Comparison of ENCODE assay signal across 8 mouse cellular contexts in genomic region chr9:103692699-103693098, GRCm38 (mm10).
DNase-seq lines count a peak whose midpoint lies in the region; ATAC-seq and TF ChIP-seq lines count a peak whose summit lies in the region.

No protein-coding gene starts in this region.

- 42% methylated on average over 4 of the region's 4 CpGs for WGBS in heart, embryonic 10.5 days
- WGBS in embryonic facial prominence, embryonic 11.5 days, result 37% methylated on average over 4 of the region's 4 CpGs
- WGBS in hindbrain, postnatal 0 days, result 38% methylated on average over 4 of the region's 4 CpGs
- WGBS in limb, embryonic 14.5 days, result 28% methylated on average over 4 of the region's 4 CpGs

- no peak for DNase-seq in heart, embryonic 10.5 days (ENCODE audit: low spot score)
- no peak for DNase-seq in heart, postnatal 36 days
- peak; percentile 83 for DNase-seq in embryonic facial prominence, embryonic 11.5 days (ENCODE audit: low spot score)
- peak; percentile 85 for DNase-seq in hindbrain, postnatal 0 days (ENCODE audit: low spot score)
- DNase-seq in limb, embryonic 14.5 days (ENCODE audit: low spot score), result peak; percentile 89
- no peak for DNase-seq in lung, postnatal 14 days
- no peak for DNase-seq in spleen, postnatal 10 days (ENCODE audit: low spot score in 2 of 2)
- no peak for DNase-seq in urinary bladder, postnatal 25 days (ENCODE audit: low spot score)

- no peak overlapping the region for H3K4me2 ChIP-seq in embryonic facial prominence, embryonic 11.5 days (ENCODE audit: low read depth, low read length)
- no peak overlapping the region for H3K4me2 ChIP-seq in hindbrain, postnatal 0 days (ENCODE audit: low read depth, low read length)
- no peak overlapping the region for H3K4me2 ChIP-seq in limb, embryonic 14.5 days (replicated peaks; ENCODE audit: low read depth, low read length, severe bottlenecking)

- H3K9me3 ChIP-seq in heart, embryonic 10.5 days, result no peaks in the 10 kb centered on the region
- no peaks in the 10 kb centered on the region for H3K9me3 ChIP-seq in embryonic facial prominence, embryonic 11.5 days (replicated peaks; ENCODE audit: control insufficient read depth, low read length)
- no peaks in the 10 kb centered on the region for H3K9me3 ChIP-seq in hindbrain, postnatal 0 days (ENCODE audit: low read length)
- H3K9me3 ChIP-seq in limb, embryonic 14.5 days (ENCODE audit: control insufficient read depth, low read length), result no peaks in the 10 kb centered on the region

- H3K4me3 ChIP-seq in heart, embryonic 10.5 days, result no peak overlapping the region
- no peak overlapping the region for H3K4me3 ChIP-seq in embryonic facial prominence, embryonic 11.5 days (ENCODE audit: low read depth, low read length)
- H3K4me3 ChIP-seq in hindbrain, postnatal 0 days (ENCODE audit: low read length), result no peak overlapping the region
- H3K4me3 ChIP-seq in limb, embryonic 14.5 days (replicated peaks; ENCODE audit: low read length), result no peak overlapping the region

- intact Hi-C loops in heart, postnatal 36 days (cut with DNase I), result no loop called here

- TF ChIP-seq POLR2A in limb, embryonic 14.5 days (IDR thresholded peaks at IDR 0.05; ENCODE audit: borderline replicate concordance, extremely low read depth, insufficient read depth, insufficient read length), result no peak

- no peak overlapping the region for H3K9ac ChIP-seq in embryonic facial prominence, embryonic 11.5 days (replicated peaks; ENCODE audit: low read length)
- H3K9ac ChIP-seq in hindbrain, postnatal 0 days (replicated peaks; ENCODE audit: low read length), result no peak overlapping the region
- no peak overlapping the region for H3K9ac ChIP-seq in limb, embryonic 14.5 days (ENCODE audit: low read depth, low read length, severe bottlenecking)

- H3K27ac ChIP-seq in heart, embryonic 10.5 days, result peak overlapping the region; percentile 75
- no peak overlapping the region for H3K27ac ChIP-seq in embryonic facial prominence, embryonic 11.5 days (replicated peaks; ENCODE audit: low read depth, low read length)
- H3K27ac ChIP-seq in hindbrain, postnatal 0 days, result no peak overlapping the region
- no peak overlapping the region for H3K27ac ChIP-seq in limb, embryonic 14.5 days (replicated peaks; ENCODE audit: low read depth, low read length)

- TF ChIP-seq CTCF in hindbrain, postnatal 0 days (IDR thresholded peaks at IDR 0.05; ENCODE audit: low read depth), result no peak

- peaks cover 69% of the 10 kb centered on the region for H3K4me1 ChIP-seq in heart, embryonic 10.5 days
- H3K4me1 ChIP-seq in embryonic facial prominence, embryonic 11.5 days (ENCODE audit: control insufficient read depth, insufficient read depth, low read length), result no peaks in the 10 kb centered on the region
- H3K4me1 ChIP-seq in hindbrain, postnatal 0 days (ENCODE audit: insufficient read depth, low read length), result peaks cover 13% of the 10 kb centered on the region
- H3K4me1 ChIP-seq in limb, embryonic 14.5 days (ENCODE audit: control insufficient read depth, insufficient read depth, low read length), result peaks cover 18% of the 10 kb centered on the region

- peak; percentile 59 for ATAC-seq in embryonic facial prominence, embryonic 11.5 days (replicated peaks; ENCODE audit: insufficient number of reproducible peaks, low FRiP score, low TSS enrichment, low read depth)
- ATAC-seq in hindbrain, postnatal 0 days, result peak; percentile 70; the same call in 1 of the 2 replicates
- ATAC-seq in limb, embryonic 14.5 days (ENCODE audit: low FRiP score, low read depth), result peak; percentile 83

- no peaks in the 10 kb centered on the region for H3K27me3 ChIP-seq in heart, embryonic 10.5 days (ENCODE audit: insufficient read depth, poor library complexity, severe bottlenecking)
- H3K27me3 ChIP-seq in embryonic facial prominence, embryonic 11.5 days (ENCODE audit: control insufficient read depth, insufficient read depth, low read length), result no peaks in the 10 kb centered on the region
- no peaks in the 10 kb centered on the region for H3K27me3 ChIP-seq in hindbrain, postnatal 0 days (ENCODE audit: insufficient read depth, low read length)
- H3K27me3 ChIP-seq in limb, embryonic 14.5 days (ENCODE audit: control insufficient read depth, insufficient read depth, low read length), result no peaks in the 10 kb centered on the region

- peaks cover 6% of the 10 kb centered on the region; the same call in 1 of the 2 replicates for H3K36me3 ChIP-seq in heart, embryonic 10.5 days
- no peaks in the 10 kb centered on the region for H3K36me3 ChIP-seq in embryonic facial prominence, embryonic 11.5 days (replicated peaks; ENCODE audit: control insufficient read depth, insufficient read depth, low read depth, low read length)
- H3K36me3 ChIP-seq in hindbrain, postnatal 0 days (ENCODE audit: insufficient read depth, low read length), result no peaks in the 10 kb centered on the region
- H3K36me3 ChIP-seq in limb, embryonic 14.5 days (ENCODE audit: control insufficient read depth, insufficient read depth, low read length), result no peaks in the 10 kb centered on the region

Comparison
In these comparisons a context has a peak if more than half of its experiments do, and no peak if none do; other contexts are left out.
1. DNase-seq: peak in embryonic facial prominence, embryonic 11.5 days (single experiment), hindbrain, postnatal 0 days (single experiment) and limb, embryonic 14.5 days (single experiment); none in heart, embryonic 10.5 days (single experiment), heart, postnatal 36 days (0 of 2), lung, postnatal 14 days (single experiment), spleen, postnatal 10 days (0 of 2) and urinary bladder, postnatal 25 days (single experiment).
2. Peak in every context shown above with its lines, with median percentiles within 50 percentile points of each other: ATAC-seq.